Mouse (Mus musculus) CH12.LX (cell line): ENCODE results near the gene Tmem198b. TPM values are rescaled to one million over a fixed set of nuclear protein-coding genes. Genes with fewer than 3 reads are reported as not detected.
A peak's percentile ranks its signal among the peaks of the same experiment; 100 is the strongest.

Experiments
- DNase-seq: peaks from one replicate; pipeline ENCODE4 v3.0.0-alpha.2; 2013; ENCODE audit errors: extremely low read depth
- H3K27ac ChIP-seq: 2 replicates; pipeline ENCODE4 v1.5.1; 2012; ENCODE audit warnings: low read depth, mild to moderate bottlenecking, control low read depth, moderate library complexity; ENCODE audit not compliant: insufficient read depth
- H3K27me3 ChIP-seq: replicated peaks from 2 replicates; pipeline ENCODE3; 2012; ENCODE audit warnings: inconsistent platforms
- H3K36me3 ChIP-seq, 2 experiments: replicated peaks in 1 of 2; 2 replicates each; pipeline versions ENCODE3 to v1.6.1; 2012; ENCODE audit warnings: inconsistent platforms in 1 of 2, low read length in 1 of 2, mild to moderate bottlenecking in 1 of 2, mixed read lengths in 1 of 2, moderate library complexity in 1 of 2; ENCODE audit not compliant: control insufficient read depth in 1 of 2, insufficient read depth in 1 of 2
- H3K4me1 ChIP-seq, 2 experiments: 2 replicates each; pipeline ENCODE4 v1.6.1; 2012; ENCODE audit warnings: inconsistent platforms in 1 of 2, moderate library complexity in 1 of 2; ENCODE audit not compliant: insufficient read depth in 2 of 2, control insufficient read depth in 1 of 2
- H3K4me2 ChIP-seq: 2 replicates; pipeline ENCODE4 v1.6.1; 2012; ENCODE audit warnings: low read depth, mild to moderate bottlenecking, control low read depth; ENCODE audit not compliant: poor library complexity, insufficient read depth, severe bottlenecking
- H3K4me3 ChIP-seq, 3 experiments: fragments of 150-350 bp in 1 of 3; sonication (generic) in 1 of 3; replicated peaks in 1 of 3; 2 replicates each; pipeline versions ENCODE3 to v1.5.1; 2011 to 2012; ENCODE audit warnings: low read depth in 2 of 3, low read length in 2 of 3, mild to moderate bottlenecking in 2 of 3, moderate library complexity in 2 of 3, control low read depth in 1 of 3, improper control_type of control experiment in 1 of 3, inconsistent platforms in 1 of 3, mixed read lengths in 1 of 3; ENCODE audit not compliant: poor library complexity in 1 of 3
- H3K79me2 ChIP-seq: replicated peaks from 2 replicates; pipeline ENCODE4 v1.6.1; 2012; ENCODE audit warnings: mild to moderate bottlenecking, moderate library complexity; ENCODE audit not compliant: control insufficient read depth, poor library complexity, insufficient read depth, severe bottlenecking; ENCODE audit errors: extremely low read depth
- H3K9ac ChIP-seq: 2 replicates; pipeline ENCODE4 v1.6.1; 2012; ENCODE audit warnings: low read depth, mild to moderate bottlenecking, control low read depth, moderate library complexity; ENCODE audit not compliant: insufficient read depth
- H3K9me3 ChIP-seq: replicated peaks from 2 replicates; pipeline ENCODE3; 2012; ENCODE audit warnings: low read length, inconsistent platforms, mixed read lengths
- BHLHE40 ChIP-seq: IDR thresholded peaks from 2 replicates; pipeline ENCODE4 v1.6.1; 2011; ENCODE audit warnings: mild to moderate bottlenecking, low read depth, low read length, improper control_type of control experiment
- ELF1 ChIP-seq: IDR thresholded peaks from 2 replicates; pipeline ENCODE4 v1.6.1; 2014; ENCODE audit warnings: low read depth, mild to moderate bottlenecking, inconsistent platforms, low read length, improper control_type of control experiment
- EP300 ChIP-seq: IDR thresholded peaks from 2 replicates; pipeline ENCODE4 v1.6.1; 2011; ENCODE audit warnings: low read length, improper control_type of control experiment
- ETS1 ChIP-seq: conservative IDR thresholded peaks from 2 replicates; pipeline ENCODE4 v1.6.1; 2012; ENCODE audit warnings: low read depth, mild to moderate bottlenecking, inconsistent platforms, low read length, improper control_type of control experiment, moderate library complexity
- GABPA ChIP-seq: IDR thresholded peaks from 2 replicates; pipeline ENCODE4 v1.6.1; 2012; ENCODE audit warnings: low read depth, low read length, improper control_type of control experiment, inconsistent platforms; ENCODE audit not compliant: insufficient replicate concordance
- IRF4 ChIP-seq: IDR thresholded peaks from 2 replicates; pipeline ENCODE4 v1.6.1; 2014; ENCODE audit warnings: low read depth, mild to moderate bottlenecking, inconsistent platforms, low read length, improper control_type of control experiment
- JUND ChIP-seq: conservative IDR thresholded peaks from 2 replicates; pipeline ENCODE4 v1.6.1; 2011; ENCODE audit warnings: low read depth, low read length, improper control_type of control experiment
- MAZ ChIP-seq: IDR thresholded peaks from 2 replicates; pipeline ENCODE4 v1.6.1; 2012; ENCODE audit warnings: low read depth, mild to moderate bottlenecking, inconsistent platforms, low read length, improper control_type of control experiment, moderate library complexity
- MEF2A ChIP-seq: IDR thresholded peaks from 2 replicates; pipeline ENCODE4 v1.6.1; 2014; ENCODE audit warnings: low read depth, mild to moderate bottlenecking, inconsistent platforms, low read length, improper control_type of control experiment, borderline replicate concordance
- NELFE ChIP-seq: IDR thresholded peaks from 2 replicates; pipeline ENCODE4 v1.6.1; 2011; ENCODE audit warnings: low read depth, low read length, improper control_type of control experiment
- PAX5 ChIP-seq: IDR thresholded peaks from 2 replicates; pipeline ENCODE4 v1.6.1; 2012; ENCODE audit warnings: low read length, inconsistent platforms, mixed read lengths
- POLR2AphosphoS2 ChIP-seq: IDR thresholded peaks from 2 replicates; pipeline ENCODE4 v1.6.1; 2011; ENCODE audit warnings: low read depth, low read length, improper control_type of control experiment
- SIN3A ChIP-seq: IDR thresholded peaks from 2 replicates; pipeline ENCODE4 v1.6.1; 2012; ENCODE audit warnings: low read length, improper control_type of control experiment, inconsistent platforms
- USF2 ChIP-seq: conservative IDR thresholded peaks from 2 replicates; pipeline ENCODE4 v1.6.1; 2011; ENCODE audit warnings: low read depth, low read length, improper control_type of control experiment
- ZC3H11A ChIP-seq: IDR thresholded peaks from 2 replicates; pipeline ENCODE4 v1.6.1; 2012; ENCODE audit warnings: low read depth, mild to moderate bottlenecking, inconsistent platforms, low read length, improper control_type of control experiment
- dilution Hi-C: fragments of 300-500 bp; cut with MboI; formaldehyde crosslinking; loops from 2 replicates; pipeline ENCODE4 v1.14.3; 2020; ENCODE audit warnings: low sequenced_read_pairs; ENCODE audit not compliant: extremely low pct_unique_long_range_greater_than_20kb, extremely low pct_ligation_motif_present
- in situ Hi-C: fragments of 300-500 bp; cut with MboI; formaldehyde crosslinking; loops from 3 replicates; pipeline ENCODE4 v1.14.3; 2019; ENCODE audit warnings: low sequenced_read_pairs, low pct_ligation_motif_present, low pct_unique_long_range_greater_than_20kb, mixed read lengths
- polyA plus RNA-seq: library from polyadenylated mRNA; unstranded; fragments of >175 nt; gene quantifications from 2 replicates; pipeline ENCODE4 v1.2.1, GENCODE M21; 2012; ENCODE audit warnings: low read depth; ENCODE audit not compliant: insufficient read length
- total RNA-seq, 2 experiments: library from RNA; depleted of rRNA; stranded (reverse); fragments of 300-350 nt in 1 of 2; fragments of >200 nt in 1 of 2; gene quantifications; 2 replicates each; pipeline ENCODE4 v1.2.3; 2012 to 2014

Tmem198b gene
- total and polyA plus RNA-seq, 3 experiments: 2.0 to 4.7 (median 2.6) TPM

- no peaks in the 10 kb centered on the region for H3K27me3 ChIP-seq
- H3K79me2 ChIP-seq: no peaks in the 10 kb centered on the region
- H3K9me3 ChIP-seq: peaks cover 9% of the 10 kb centered on the region
- no peak for DNase-seq
- no peak overlapping the region for H3K4me2 ChIP-seq
- no peaks in the 10 kb centered on the region for H3K36me3 ChIP-seq
- H3K4me3 ChIP-seq: no peak overlapping the region
- in situ Hi-C loops: no loop called here
- TF ChIP-seq ELF1 (no peak), MAZ (no peak), JUND (peak; percentile 14; the same call in 1 of the 2 replicates), USF2 (no peak), IRF4 (peak; percentile 74), EP300 (no peak), POLR2AphosphoS2 (no peak)
- TF ChIP-seq, all 38 proteins: peak for 2
- H3K27ac ChIP-seq: no peak overlapping the region
- H3K4me1 ChIP-seq: peaks cover 4 to 19% of the 10 kb centered on the region in 2 experiments
- dilution Hi-C loops: no loop called here
- H3K9ac ChIP-seq: no peak overlapping the region
These were observed 24.0 kb downstream of the Tmem198b start for GRCm38 (mm10) chr10:128780200-128780599.

DNA sequence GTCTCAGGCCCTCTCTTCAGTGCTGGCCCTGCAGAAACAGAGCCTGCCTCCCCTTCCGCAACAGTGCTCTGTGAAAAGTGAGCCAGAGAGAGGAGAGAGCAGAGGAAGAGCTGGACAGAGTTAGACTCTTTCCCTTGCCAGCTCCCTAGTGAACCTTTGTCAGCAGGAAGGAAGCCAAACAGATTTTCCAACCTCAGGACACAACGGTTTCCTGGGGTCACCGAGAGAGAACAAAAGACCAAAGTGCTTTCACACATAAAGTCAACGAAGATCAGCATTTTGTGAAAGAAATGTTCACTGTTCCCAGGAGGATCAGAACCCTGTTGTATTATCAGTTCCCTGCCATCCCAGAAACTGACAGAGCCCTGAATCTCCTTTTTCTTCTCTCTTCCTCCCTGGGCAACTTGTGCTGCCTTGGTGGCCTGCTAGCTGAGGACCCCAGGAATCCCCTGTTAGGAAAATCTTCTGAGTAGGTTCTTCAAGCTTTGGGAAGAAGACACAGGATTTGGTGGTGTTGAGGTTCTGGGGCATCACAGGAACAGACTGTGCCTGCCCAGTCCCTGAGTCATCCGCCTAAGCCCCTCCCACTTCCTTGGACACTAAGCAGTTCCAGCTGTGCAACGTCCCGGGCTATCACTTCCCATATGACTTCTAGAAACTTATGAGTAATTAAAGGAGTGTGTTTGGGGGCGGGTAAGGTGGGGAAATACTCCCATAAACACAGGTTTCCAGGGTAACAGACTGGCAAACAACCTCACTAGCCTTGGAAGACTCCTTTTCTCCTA lies 25.0 kb downstream of the Tmem198b start:
- Histone ChIP-seq H3K4me3 (no peak overlapping the region), H3K9ac (no peak overlapping the region), H3K27ac (no peak overlapping the region), H3K36me3 (no peaks in the 10 kb centered on the region), H3K79me2 (no peaks in the 10 kb centered on the region), H3K4me2 (no peak overlapping the region), H3K4me1 (peaks cover 4 to 19% of the 10 kb centered on the region in 2 experiments), H3K27me3 (no peaks in the 10 kb centered on the region), H3K9me3 (peaks cover 6% of the 10 kb centered on the region)
- DNase-seq: peak; percentile 76
- dilution Hi-C loops (no loop called here), in situ Hi-C loops (no loop called here)
- TF ChIP-seq MEF2A (0 out of 2 replicates have a peak, but pooled peaks have one; percentile 20), MAZ (no peak), PAX5 (no peak), GABPA (no peak), SIN3A (0 out of 2 replicates have a peak, but pooled peaks have one; percentile 45), ELF1 (peak; percentile 43), EP300 (peak; percentile 50), NELFE (no peak), BHLHE40 (0 out of 2 replicates have a peak, but pooled peaks have one; percentile 36), ETS1 (peak; percentile 71), JUND (0 out of 2 replicates have a peak, but pooled peaks have one; percentile 23), IRF4 (peak; percentile 73; the same call in 1 of the 2 replicates), ZC3H11A (no peak)
